Mouse (Mus musculus) embryonic fibroblast, embryonic 13.5 days (primary cell): Measurements from ENCODE around the gene Sh3gl1.

ENCODE experiments used
- CTCF ChIP-seq: IDR thresholded peaks from 2 replicates; pipeline ENCODE4 v1.5.1; 2011; ENCODE audit warnings: mild to moderate bottlenecking, control low read depth, low read length, moderate library complexity, borderline replicate concordance; ENCODE audit not compliant: insufficient read depth
- POLR2A ChIP-seq: IDR thresholded peaks from 2 replicates; pipeline ENCODE4 v1.6.1; 2011; ENCODE audit warnings: low read depth, mild to moderate bottlenecking, control low read depth, low read length, moderate library complexity

- TF ChIP-seq CTCF (no peak), POLR2A (no peak)
Observed at GRCm38 (mm10) chr17:56023386-56023785, 13.0 kb downstream of the Sh3gl1 start.
